Comparison of ENCODE assay signal across 10 mouse cellular contexts in the genomic region with DNA sequence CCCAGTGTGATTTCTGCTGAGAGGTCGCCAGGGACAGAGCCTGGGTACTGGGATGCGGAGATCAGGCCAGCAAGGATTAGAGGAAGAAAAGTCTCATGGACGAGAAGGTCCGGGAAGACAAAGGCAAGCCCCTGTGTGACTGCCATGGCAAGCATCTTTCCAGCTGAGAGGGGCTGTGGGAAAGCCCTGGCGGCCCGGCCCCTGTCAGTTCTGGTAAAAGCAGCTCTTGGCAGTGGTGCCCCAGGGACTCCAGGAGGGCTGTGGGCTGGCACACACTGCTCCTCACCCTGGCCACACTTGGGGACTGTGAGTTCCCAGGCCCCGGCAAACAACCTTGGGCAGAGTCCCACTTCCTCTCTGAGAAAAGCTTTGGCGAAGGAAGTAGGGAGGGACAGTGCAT.
A peak's percentile ranks its signal among the peaks of the same experiment; 100 is the strongest.
DNase-seq lines count a peak whose midpoint lies in the region; ATAC-seq and TF ChIP-seq lines count a peak whose summit lies in the region.
"Had no signal": no experiment of that assay in that cellular context is flagged by ENCODE, and none has a peak within 500 bp of the region (broad histone marks: within the 10 kb centered on the region; RNA-seq: fewer than 3 reads in every experiment).

No protein-coding gene starts in this region.

- 30% methylated on average over 8 of the region's 8 CpGs for WGBS in forebrain, postnatal 0 days
- WGBS in limb, embryonic 12.5 days = 79% methylated on average over 8 of the region's 8 CpGs
- 80% methylated on average over 8 of the region's 8 CpGs for WGBS in kidney, embryonic 16.5 days

- H3K27ac ChIP-seq in forebrain, postnatal 0 days (ENCODE audit: low read depth, low read length) = peak overlapping the region; percentile 64; the same call in 1 of the 2 replicates
- H3K27ac ChIP-seq in limb, embryonic 12.5 days = 0 out of 2 replicates have a peak overlapping the region, but pooled peaks have one; percentile 17
- H3K27ac ChIP-seq in kidney, embryonic 16.5 days (ENCODE audit: low read length) = no peak overlapping the region
- H3K27ac ChIP-seq: limb, embryonic 13.5 days had no signal

- H3K27me3 ChIP-seq in forebrain, postnatal 0 days (ENCODE audit: insufficient read depth, low read length) = no peaks in the 10 kb centered on the region
- no peaks in the 10 kb centered on the region for H3K27me3 ChIP-seq in limb, embryonic 12.5 days
- no peaks in the 10 kb centered on the region for H3K27me3 ChIP-seq in kidney, embryonic 16.5 days (ENCODE audit: insufficient read depth, low read length)
- H3K27me3 ChIP-seq: Patski had no signal

- H3K9me3 ChIP-seq in forebrain, postnatal 0 days (ENCODE audit: low read length) = no peaks in the 10 kb centered on the region
- no peaks in the 10 kb centered on the region for H3K9me3 ChIP-seq in limb, embryonic 12.5 days
- H3K9me3 ChIP-seq in kidney, embryonic 16.5 days (ENCODE audit: low read length) = no peaks in the 10 kb centered on the region
- H3K9me3 ChIP-seq: limb, embryonic 13.5 days had no signal

- peak; percentile 35 for DNase-seq in retina, postnatal 1 day
- no peak for DNase-seq in retina, embryonic 14.5 days (ENCODE audit: low spot score)
- DNase-seq in forebrain, postnatal 0 days = peak; percentile 70
- no peak for DNase-seq in spleen, postnatal 10 days (ENCODE audit: low spot score in 2 of 2)
- no peak for DNase-seq in urinary bladder, postnatal 25 days (ENCODE audit: low spot score)
- DNase-seq in kidney, adult 18-20 months = no peak

- 0 out of 2 replicates have a peak, but pooled peaks have one; percentile 8 for TF ChIP-seq CTCF in forebrain, postnatal 0 days (IDR thresholded peaks at IDR 0.05; ENCODE audit: low read depth)

- peaks cover 11% of the 10 kb centered on the region for H3K4me1 ChIP-seq in forebrain, postnatal 0 days (ENCODE audit: insufficient read depth)
- H3K4me1 ChIP-seq in limb, embryonic 12.5 days (replicated peaks) = peaks cover 45% of the 10 kb centered on the region
- H3K4me1 ChIP-seq in kidney, embryonic 16.5 days (ENCODE audit: insufficient read depth, low read length) = peaks cover 20% of the 10 kb centered on the region

- H3K4me3 ChIP-seq in forebrain, postnatal 0 days (ENCODE audit: low read depth, low read length) = no peak overlapping the region
- no peak overlapping the region for H3K4me3 ChIP-seq in limb, embryonic 12.5 days (replicated peaks)
- H3K4me3 ChIP-seq in kidney, embryonic 16.5 days (ENCODE audit: low read length) = no peak overlapping the region
- H3K4me3 ChIP-seq: limb, embryonic 13.5 days had no signal

- peak; percentile 86 for ATAC-seq in forebrain, postnatal 0 days
- ATAC-seq in limb, embryonic 12.5 days (ENCODE audit: insufficient number of reproducible peaks, insufficient read depth, low FRiP score, low TSS enrichment, low read depth) = no peak
- no peak for ATAC-seq in kidney, embryonic 16.5 days (ENCODE audit: low FRiP score, low TSS enrichment)
- ATAC-seq: Patski had no signal

- H3K4me2 ChIP-seq in forebrain, postnatal 0 days (ENCODE audit: low read depth) = no peak overlapping the region
- no peak overlapping the region for H3K4me2 ChIP-seq in limb, embryonic 12.5 days
- H3K4me2 ChIP-seq in kidney, embryonic 16.5 days (replicated peaks; ENCODE audit: low read depth, low read length) = no peak overlapping the region
- H3K4me2 ChIP-seq: limb, embryonic 13.5 days had no signal

- no peak overlapping the region for H3K9ac ChIP-seq in forebrain, postnatal 0 days
- H3K9ac ChIP-seq in limb, embryonic 12.5 days (replicated peaks) = no peak overlapping the region
- H3K9ac ChIP-seq in kidney, embryonic 16.5 days (replicated peaks; ENCODE audit: low read length) = no peak overlapping the region
- H3K9ac ChIP-seq: limb, embryonic 13.5 days had no signal

- no peaks in the 10 kb centered on the region for H3K36me3 ChIP-seq in forebrain, postnatal 0 days (ENCODE audit: insufficient read depth)
- no peaks in the 10 kb centered on the region for H3K36me3 ChIP-seq in limb, embryonic 12.5 days
- H3K36me3 ChIP-seq in kidney, embryonic 16.5 days (ENCODE audit: insufficient read depth, low read length) = no peaks in the 10 kb centered on the region
- H3K36me3 ChIP-seq: limb, embryonic 13.5 days had no signal

Comparison
In these comparisons a context has a peak if more than half of its experiments do, and no peak if none do; other contexts are left out.
1. DNase-seq: peak in retina, postnatal 1 day (single experiment) and forebrain, postnatal 0 days (single experiment); none in retina, embryonic 14.5 days (single experiment), spleen, postnatal 10 days (0 of 2), urinary bladder, postnatal 25 days (single experiment) and kidney, adult 18-20 months (single experiment).